Mouse (Mus musculus) midbrain, embryonic 14.5 days (tissue): Measurements from ENCODE around the gene Arfgef3. TPM values are rescaled to one million over a fixed set of nuclear protein-coding genes. Genes with fewer than 3 reads are reported as not detected.
A peak's percentile ranks its signal among the peaks of the same experiment; 100 is the strongest.
"Not testable (repeated sequence)": the region's sequence is repeated elsewhere in the genome, so short reads cannot be mapped to it uniquely, and the experiment has no call there.

Experiments used
- ATAC-seq: fragments of 200-750 bp; cut with Nextera tagmentation; 2 replicates; pipeline ENCODE4 v1.8.0; 2017; ENCODE audit warnings: moderate number of reproducible peaks, moderate library complexity; ENCODE audit not compliant: low FRiP score, low TSS enrichment
- DNase-seq: peaks from one replicate; pipeline ENCODE4 v3.0.0-alpha.2; 2015
- H3K27ac ChIP-seq: fragments of 300-500 bp; sonication (generic); replicated peaks from 2 replicates; pipeline ENCODE4 v1.5.1; 2014; ENCODE audit warnings: mild to moderate bottlenecking, low read depth, low read length, moderate library complexity
- H3K27me3 ChIP-seq: fragments of 300-500 bp; sonication (generic); 2 replicates; pipeline ENCODE4 v1.6.1; 2014; ENCODE audit warnings: low read length, control low read depth, mixed read lengths; ENCODE audit not compliant: control insufficient read depth, insufficient read depth
- H3K36me3 ChIP-seq: fragments of 300-500 bp; sonication (generic); 2 replicates; pipeline ENCODE4 v1.6.1; 2014; ENCODE audit warnings: low read length, control low read depth; ENCODE audit not compliant: control insufficient read depth, insufficient read depth
- H3K4me1 ChIP-seq: fragments of 300-500 bp; sonication (generic); 2 replicates; pipeline ENCODE4 v1.6.1; 2014; ENCODE audit warnings: mild to moderate bottlenecking, antibody characterized with exemption, low read length, control low read depth; ENCODE audit not compliant: control insufficient read depth, insufficient read depth
- H3K4me2 ChIP-seq: fragments of 300-500 bp; sonication (generic); 2 replicates; pipeline ENCODE4 v1.6.1; 2014; ENCODE audit warnings: mild to moderate bottlenecking, low read length, moderate library complexity
- H3K4me3 ChIP-seq: fragments of 300-500 bp; sonication (generic); replicated peaks from 2 replicates; pipeline ENCODE4 v1.5.1; 2014; ENCODE audit warnings: low read depth, low read length
- H3K9ac ChIP-seq: fragments of 300-500 bp; sonication (generic); replicated peaks from 2 replicates; pipeline ENCODE4 v1.6.1; 2014; ENCODE audit warnings: mild to moderate bottlenecking, low read length, moderate library complexity
- H3K9me3 ChIP-seq: fragments of 300-500 bp; sonication (generic); 2 replicates; pipeline ENCODE4 v1.6.1; 2016; ENCODE audit warnings: low read length, control low read depth, mixed read lengths; ENCODE audit not compliant: control insufficient read depth
- WGBS: fragments of 180-500 bp; shearing (Covaris S2); extraction: QIAGEN DNeasy Blood & Tissue Kit; methylation state at CpG from one replicate; pipeline ENCODE4 v1.1.7; 2014; 5-methylcytosine and 5-hydroxymethylcytosine counted together
- polyA plus RNA-seq: library from polyadenylated mRNA; unstranded; fragments of >200 nt; fragmentation: Nextera tagmentation; extraction: Ambion mirVana; gene quantifications from 2 replicates; pipeline ENCODE4 v1.2.1, GENCODE M21; 2014

Gene Arfgef3
- polyA plus RNA-seq, 1 experiment from 2014 or later = 7.8 TPM

DNA sequence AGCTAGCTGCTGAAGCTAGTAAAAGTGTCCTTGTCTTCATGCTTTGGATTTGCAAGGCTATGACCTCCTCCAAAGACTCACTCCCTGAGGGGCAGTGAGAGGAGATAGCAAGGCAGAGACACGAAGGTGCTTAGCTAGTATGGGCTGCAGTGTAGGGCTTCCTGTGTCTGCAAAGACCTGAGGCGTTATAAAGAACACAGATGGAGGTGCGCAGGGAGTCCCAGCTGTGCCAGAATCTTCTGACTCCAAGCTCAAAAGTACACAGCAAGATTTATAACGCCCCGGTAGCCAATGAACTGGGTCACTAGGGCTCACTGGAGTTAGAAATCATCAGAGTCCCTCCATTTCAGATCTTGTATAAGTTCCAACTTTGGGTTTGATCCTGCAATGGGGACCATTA is 103.2 kb downstream of the Arfgef3 start:
- 93% methylated on average over 5 of the region's 5 CpGs for WGBS
- DNase-seq (no peak), ATAC-seq (no peak)
- H3K4me2 ChIP-seq = no peak overlapping the region
- H3K9me3 ChIP-seq = no peaks in the 10 kb centered on the region
- no peak overlapping the region for H3K9ac ChIP-seq
- H3K4me1 ChIP-seq = no peaks in the 10 kb centered on the region
- H3K36me3 ChIP-seq = 0 out of 2 replicates have a peak, but pooled peaks cover 2% of the 10 kb centered on the region
- H3K27ac ChIP-seq = no peak overlapping the region
- H3K27me3 ChIP-seq = no peaks in the 10 kb centered on the region
- no peak overlapping the region for H3K4me3 ChIP-seq

- Histone ChIP-seq H3K36me3 (no peaks in the 10 kb centered on the region), H3K27me3 (no peaks in the 10 kb centered on the region), H3K4me3 (no peak overlapping the region), H3K27ac (no peak overlapping the region), H3K9ac (no peak overlapping the region), H3K9me3 (no peaks in the 10 kb centered on the region), H3K4me1 (no peaks in the 10 kb centered on the region), H3K4me2 (no peak overlapping the region)
- DNase-seq (no peak), ATAC-seq (no peak)
- 91% methylated on average over 9 of the region's 9 CpGs for WGBS
Measured at GRCm38 (mm10) chr10:18635450-18635849, 108.3 kb downstream of the Arfgef3 start.

DNA sequence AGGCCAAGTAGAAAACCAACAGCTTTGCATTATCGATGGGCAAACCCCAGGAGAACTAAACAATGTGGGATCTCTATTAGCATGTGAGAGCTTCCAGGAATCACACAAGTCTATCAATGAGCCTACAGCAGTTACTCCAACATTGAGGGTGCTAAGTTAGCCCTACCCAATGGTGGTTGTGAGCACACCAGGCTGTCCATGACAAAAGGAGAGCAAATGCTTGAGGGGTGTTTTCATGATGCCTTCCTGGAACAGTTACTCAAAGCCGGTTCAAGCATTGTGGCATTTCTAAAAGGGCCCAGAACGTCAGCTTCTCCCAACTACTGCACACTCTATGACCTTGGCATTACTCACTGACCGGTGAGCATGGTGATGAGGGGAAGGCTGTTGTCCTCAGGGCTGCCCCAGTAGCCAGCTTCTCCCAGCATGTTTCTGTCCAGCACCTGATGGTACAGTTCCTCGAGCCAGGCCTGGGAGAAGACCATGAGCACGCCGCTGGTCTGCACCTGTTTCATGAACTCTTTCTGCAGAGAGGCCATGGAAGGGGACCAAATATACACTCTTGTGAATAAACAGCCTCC is 109.3 kb downstream of the Arfgef3 start:
- WGBS = 88% methylated on average over 7 of the region's 7 CpGs
- no peaks in the 10 kb centered on the region for H3K27me3 ChIP-seq
- no peak overlapping the region for H3K4me3 ChIP-seq
- H3K4me1 ChIP-seq = no peaks in the 10 kb centered on the region
- peaks cover 6% of the 10 kb centered on the region; the same call in 1 of the 2 replicates for H3K36me3 ChIP-seq
- ATAC-seq (no peak), DNase-seq (no peak)
- no peak overlapping the region for H3K27ac ChIP-seq
- no peaks in the 10 kb centered on the region for H3K9me3 ChIP-seq
- no peak overlapping the region for H3K9ac ChIP-seq
- no peak overlapping the region for H3K4me2 ChIP-seq

DNA sequence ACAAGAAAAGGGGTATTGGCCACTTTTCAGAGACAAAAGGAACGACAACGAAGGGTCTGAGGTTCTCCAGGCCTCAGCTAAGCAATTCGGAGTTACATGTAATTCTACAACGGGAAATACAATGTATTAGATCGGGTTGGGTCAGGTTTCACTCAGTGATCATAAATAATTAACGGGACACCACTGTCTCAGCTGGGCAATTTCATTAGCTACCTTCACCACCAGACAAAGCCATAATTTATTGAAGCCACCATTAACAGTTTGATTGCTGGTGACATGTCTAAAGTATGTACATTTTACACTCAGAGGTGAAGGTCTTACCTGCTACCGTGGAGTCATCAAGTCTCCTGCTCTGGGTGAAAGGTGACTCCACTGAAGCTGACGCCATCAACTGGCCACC is 113.3 kb downstream of the Arfgef3 start:
- 86% methylated on average over 8 of the region's 8 CpGs for WGBS
- ATAC-seq = no peak
- Histone ChIP-seq H3K4me3 (no peak overlapping the region), H3K36me3 (peaks cover 15% of the 10 kb centered on the region), H3K4me2 (no peak overlapping the region), H3K27ac (no peak overlapping the region), H3K9me3 (no peaks in the 10 kb centered on the region), H3K9ac (no peak overlapping the region), H3K27me3 (no peaks in the 10 kb centered on the region), H3K4me1 (no peaks in the 10 kb centered on the region)
- no peak for DNase-seq

- no peak overlapping the region for H3K4me3 ChIP-seq
- H3K4me2 ChIP-seq = no peak overlapping the region
- no peaks in the 10 kb centered on the region for H3K4me1 ChIP-seq
- no peaks in the 10 kb centered on the region for H3K27me3 ChIP-seq
- no peak for DNase-seq
- H3K36me3 ChIP-seq = peaks cover 21% of the 10 kb centered on the region
- 88% methylated on average over 6 of the region's 6 CpGs for WGBS
- no peaks in the 10 kb centered on the region for H3K9me3 ChIP-seq
- H3K27ac ChIP-seq = no peak overlapping the region
- no peak for ATAC-seq
- H3K9ac ChIP-seq = no peak overlapping the region
Measured at GRCm38 (mm10) chr10:18627530-18627929, 116.2 kb downstream of the Arfgef3 start.

GRCm38 (mm10) chr10:18612796-18613195 is 131.0 kb downstream of the Arfgef3 start:
- DNase-seq = no peak
- no peak for ATAC-seq
- no peaks in the 10 kb centered on the region for H3K9me3 ChIP-seq
- H3K27me3 ChIP-seq = no peaks in the 10 kb centered on the region
- no peak overlapping the region for H3K27ac ChIP-seq
- 81% methylated on average over 2 of the region's 2 CpGs for WGBS
- H3K4me2 ChIP-seq = no peak overlapping the region
- H3K4me1 ChIP-seq = no peaks in the 10 kb centered on the region
- no peak overlapping the region for H3K9ac ChIP-seq
- H3K4me3 ChIP-seq = no peak overlapping the region
- peaks cover 27% of the 10 kb centered on the region for H3K36me3 ChIP-seq

DNA sequence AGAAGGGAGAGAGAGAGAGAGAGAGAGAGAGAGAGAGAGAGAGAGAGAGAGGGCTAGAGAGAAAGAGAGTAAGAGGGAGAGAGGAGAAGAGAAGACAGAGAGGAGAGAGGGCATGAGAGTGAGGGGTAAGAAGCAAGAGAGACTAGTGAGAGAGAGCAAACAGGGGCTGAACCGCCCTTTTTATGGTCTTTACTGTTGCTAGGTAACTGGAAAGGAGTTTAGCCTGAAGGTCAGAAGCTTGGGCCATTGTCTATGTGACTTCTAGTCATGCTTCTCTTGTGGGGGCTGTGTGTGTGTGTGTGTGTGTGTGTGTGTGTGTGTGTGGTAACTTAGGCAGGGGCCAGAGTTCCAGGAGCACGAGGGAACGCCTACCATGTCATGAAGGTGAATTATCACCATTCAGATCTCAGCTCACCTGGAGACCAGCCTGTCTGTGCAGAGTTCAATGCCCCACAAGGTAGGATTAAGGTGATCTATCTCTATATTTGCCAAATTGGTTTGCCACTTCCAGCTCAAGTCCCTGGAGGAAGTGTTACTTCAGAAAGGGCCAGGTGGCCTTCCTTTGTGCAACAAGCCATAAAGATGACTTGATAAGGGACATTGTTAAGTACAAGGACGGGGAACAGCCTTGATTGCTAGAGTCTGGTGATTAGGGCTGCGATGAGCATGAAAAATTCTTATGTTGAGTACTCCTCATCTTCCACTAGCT is 138.8 kb downstream of the Arfgef3 start:
- not testable (repeated sequence) for H3K4me3 ChIP-seq, H3K4me2 ChIP-seq, ATAC-seq, H3K27me3 ChIP-seq, H3K4me1 ChIP-seq, H3K9ac ChIP-seq, H3K27ac ChIP-seq, DNase-seq, H3K9me3 ChIP-seq
- WGBS = 50% methylated on average over 5 of the region's 5 CpGs
- 0 out of 2 replicates have a peak, but pooled peaks cover 12% of the 10 kb centered on the region for H3K36me3 ChIP-seq

GRCm38 (mm10) chr10:18602030-18602429 is 141.7 kb downstream of the Arfgef3 start:
- peak; percentile 37; the same call in 1 of the 2 replicates for ATAC-seq
- WGBS = 13% methylated on average over 4 of the region's 4 CpGs

GRCm38 (mm10) chr10:18597601-18598000 is 146.1 kb downstream of the Arfgef3 start:
- Histone ChIP-seq H3K4me1 (no peaks in the 10 kb centered on the region), H3K27ac (no peak overlapping the region), H3K9ac (no peak overlapping the region), H3K36me3 (peaks cover 39% of the 10 kb centered on the region), H3K9me3 (no peaks in the 10 kb centered on the region), H3K4me2 (no peak overlapping the region), H3K27me3 (no peaks in the 10 kb centered on the region), H3K4me3 (no peak overlapping the region)
- no peak for DNase-seq
- ATAC-seq = no peak
- 95% methylated on average over 6 of the region's 6 CpGs for WGBS

More at GRCm38 (mm10) chr10:18602030-18602429, 141.7 kb downstream of the Arfgef3 start:
- Histone ChIP-seq H3K27me3 (no peaks in the 10 kb centered on the region), H3K36me3 (peaks cover 23% of the 10 kb centered on the region), H3K4me1 (no peaks in the 10 kb centered on the region), H3K4me3 (no peak overlapping the region), H3K27ac (no peak overlapping the region), H3K9ac (no peak overlapping the region), H3K9me3 (no peaks in the 10 kb centered on the region), H3K4me2 (no peak overlapping the region)
- peak; percentile 86 for DNase-seq
